Mouse (Mus musculus): ENCODE results near the gene Bnip3. TPM values are rescaled to one million over a fixed set of nuclear protein-coding genes. Genes with fewer than 3 reads are reported as not detected.

The Bnip3 gene
- total and polyA plus RNA-seq, 3 experiments, result 20.8 to 294 (median 102) TPM

DNA sequence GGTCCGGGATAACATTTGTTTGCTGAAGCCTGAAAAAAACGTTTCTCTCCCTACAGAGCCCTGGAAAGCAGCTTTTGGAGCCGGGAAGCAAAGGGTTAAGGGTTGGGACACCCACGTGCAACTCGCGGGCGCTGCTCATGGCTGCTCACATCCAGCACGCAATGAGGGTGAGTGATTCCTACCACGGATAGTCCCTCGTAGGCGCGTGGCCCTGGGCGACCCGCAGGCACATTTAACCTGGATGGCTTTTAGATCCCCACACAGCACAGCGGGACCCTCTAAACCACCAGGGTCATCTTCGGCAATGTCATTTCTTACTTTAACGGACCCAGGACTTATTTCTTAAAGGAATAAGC is 30.9 kb upstream of the Bnip3 start:
- Histone ChIP-seq H3K4me3 (replicated peaks in 1 of 3; ENCODE audit: low read depth in 2 of 3, low read length in 2 of 3, poor library complexity in 1 of 3) (no peak overlapping the region), H3K36me3 (replicated peaks in 1 of 2; ENCODE audit: control insufficient read depth in 1 of 2, insufficient read depth in 1 of 2, low read length in 1 of 2) (no peaks in the 10 kb centered on the region), H3K79me2 (replicated peaks; ENCODE audit: control insufficient read depth, extremely low read depth, insufficient read depth, poor library complexity, severe bottlenecking) (no peaks in the 10 kb centered on the region), H3K4me1 (ENCODE audit: control insufficient read depth in 1 of 2, insufficient read depth in 2 of 2) (no peaks in the 10 kb centered on the region), H3K9ac (ENCODE audit: insufficient read depth, low read depth) (no peak overlapping the region), H3K27ac (ENCODE audit: insufficient read depth, low read depth) (no peak overlapping the region), H3K9me3 (replicated peaks; ENCODE audit: low read length) (peaks cover 20% of the 10 kb centered on the region), H3K4me2 (ENCODE audit: insufficient read depth, low read depth, poor library complexity, severe bottlenecking) (no peak overlapping the region), H3K27me3 (replicated peaks) (peaks cover 54% of the 10 kb centered on the region)
- no peak for DNase-seq (ENCODE audit: extremely low read depth)
- dilution Hi-C loops (cut with MboI; ENCODE audit: extremely low pct_ligation_motif_present, extremely low pct_unique_long_range_greater_than_20kb, low sequenced_read_pairs), result no loop called here
- TF ChIP-seq TCF12 (IDR thresholded peaks at IDR 0.05; ENCODE audit: low read depth, low read length), result no peak
- no peak for TF ChIP-seq RCOR1 (conservative IDR thresholded peaks at IDR 0.05; ENCODE audit: low read depth, low read length)
- no peak for TF ChIP-seq MAX (IDR thresholded peaks at IDR 0.05; ENCODE audit: low read length)
- TF ChIP-seq CTCF (conservative IDR thresholded peaks at IDR 0.05 in 1 of 2, IDR thresholded peaks at IDR 0.05 in 1 of 2; ENCODE audit: low read depth in 2 of 2, low read length in 2 of 2), result no peak
- TF ChIP-seq KAT2A (IDR thresholded peaks at IDR 0.05; ENCODE audit: insufficient replicate concordance, low read length), result no peak
- TF ChIP-seq ELF1 (IDR thresholded peaks at IDR 0.05; ENCODE audit: low read depth, low read length), result no peak
- no peak for TF ChIP-seq ZKSCAN1 (IDR thresholded peaks at IDR 0.05; ENCODE audit: borderline replicate concordance, low read depth, low read length)
- TF ChIP-seq MAFK (IDR thresholded peaks at IDR 0.05; ENCODE audit: insufficient replicate concordance, low read length), result no peak
- TF ChIP-seq IRF4 (IDR thresholded peaks at IDR 0.05; ENCODE audit: low read depth, low read length), result no peak
- no peak for TF ChIP-seq JUND (conservative IDR thresholded peaks at IDR 0.05; ENCODE audit: low read depth, low read length)
- TF ChIP-seq NELFE (IDR thresholded peaks at IDR 0.05; ENCODE audit: low read depth, low read length), result no peak
- no peak for TF ChIP-seq E2F4 (IDR thresholded peaks at IDR 0.05; ENCODE audit: insufficient replicate concordance, low read depth, low read length)
- TF ChIP-seq SMC3 (IDR thresholded peaks at IDR 0.05; ENCODE audit: low read depth, low read length), result no peak
- no peak for TF ChIP-seq PAX5 (IDR thresholded peaks at IDR 0.05; ENCODE audit: low read length)
- no peak for TF ChIP-seq ZC3H11A (IDR thresholded peaks at IDR 0.05; ENCODE audit: low read depth, low read length)
- no peak for TF ChIP-seq GABPA (IDR thresholded peaks at IDR 0.05; ENCODE audit: insufficient replicate concordance, low read depth, low read length)
- no peak for TF ChIP-seq CHD2 (IDR thresholded peaks at IDR 0.05; ENCODE audit: low read length)
- in situ Hi-C loops (cut with MboI; ENCODE audit: low pct_ligation_motif_present, low pct_unique_long_range_greater_than_20kb, low sequenced_read_pairs), result no loop called here

DNA sequence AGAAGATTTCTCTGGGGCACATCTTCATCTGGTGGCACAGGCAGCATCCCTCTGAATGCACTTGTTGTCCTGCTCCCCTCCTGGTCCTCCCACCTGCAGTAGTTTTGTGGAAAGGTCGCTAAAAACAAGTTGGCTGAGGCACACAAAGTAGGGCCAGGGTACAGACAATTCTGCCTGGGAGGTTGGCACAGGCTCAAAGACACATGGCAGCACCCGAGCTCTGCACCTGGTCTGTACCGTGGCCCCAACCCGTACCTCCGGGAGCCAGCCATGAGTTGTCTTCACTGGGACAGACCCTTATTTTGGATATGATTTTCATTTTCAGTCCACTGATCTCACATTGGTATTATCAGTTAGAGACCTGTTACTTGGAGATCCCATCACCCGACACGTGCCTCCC is 29.7 kb upstream of the Bnip3 start:
- Histone ChIP-seq H3K27me3 (replicated peaks) (peaks cover 45% of the 10 kb centered on the region), H3K4me2 (ENCODE audit: insufficient read depth, low read depth, poor library complexity, severe bottlenecking) (no peak overlapping the region), H3K79me2 (replicated peaks; ENCODE audit: control insufficient read depth, extremely low read depth, insufficient read depth, poor library complexity, severe bottlenecking) (no peaks in the 10 kb centered on the region), H3K4me1 (ENCODE audit: control insufficient read depth in 1 of 2, insufficient read depth in 2 of 2) (no peaks in the 10 kb centered on the region), H3K36me3 (replicated peaks in 1 of 2; ENCODE audit: control insufficient read depth in 1 of 2, insufficient read depth in 1 of 2, low read length in 1 of 2) (no peaks in the 10 kb centered on the region), H3K4me3 (replicated peaks in 1 of 3; ENCODE audit: low read depth in 2 of 3, low read length in 2 of 3, poor library complexity in 1 of 3) (no peak overlapping the region), H3K9me3 (replicated peaks; ENCODE audit: low read length) (peaks cover 25% of the 10 kb centered on the region), H3K9ac (ENCODE audit: insufficient read depth, low read depth) (no peak overlapping the region), H3K27ac (ENCODE audit: insufficient read depth, low read depth) (no peak overlapping the region)
- no peak for DNase-seq (ENCODE audit: extremely low read depth)
- dilution Hi-C loops (cut with MboI; ENCODE audit: extremely low pct_ligation_motif_present, extremely low pct_unique_long_range_greater_than_20kb, low sequenced_read_pairs), result no loop called here
- in situ Hi-C loops (cut with MboI; ENCODE audit: low pct_ligation_motif_present, low pct_unique_long_range_greater_than_20kb, low sequenced_read_pairs), result no loop called here
- no peak for TF ChIP-seq JUND (conservative IDR thresholded peaks at IDR 0.05; ENCODE audit: low read depth, low read length)
- TF ChIP-seq UBTF (IDR thresholded peaks at IDR 0.05; ENCODE audit: low read depth, low read length), result no peak
- TF ChIP-seq CHD1 (IDR thresholded peaks at IDR 0.05; ENCODE audit: low read depth, low read length), result no peak
- no peak for TF ChIP-seq SMC3 (IDR thresholded peaks at IDR 0.05; ENCODE audit: low read depth, low read length)
- TF ChIP-seq RCOR1 (conservative IDR thresholded peaks at IDR 0.05; ENCODE audit: low read depth, low read length), result no peak
- no peak for TF ChIP-seq JUN (IDR thresholded peaks at IDR 0.05; ENCODE audit: insufficient read depth, low read depth, low read length)
- TF ChIP-seq ETS1 (conservative IDR thresholded peaks at IDR 0.05; ENCODE audit: low read depth, low read length), result no peak
- TF ChIP-seq MXI1 (IDR thresholded peaks at IDR 0.05; ENCODE audit: low read depth, low read length), result no peak
- no peak for TF ChIP-seq MYC (IDR thresholded peaks at IDR 0.05; ENCODE audit: low read depth, low read length)
- TF ChIP-seq ZNF384 (IDR thresholded peaks at IDR 0.05; ENCODE audit: low read depth, low read length), result no peak
- no peak for TF ChIP-seq EP300 (IDR thresholded peaks at IDR 0.05; ENCODE audit: low read length)
- TF ChIP-seq SIN3A (IDR thresholded peaks at IDR 0.05; ENCODE audit: low read length), result no peak
- TF ChIP-seq POLR2AphosphoS2 (IDR thresholded peaks at IDR 0.05; ENCODE audit: low read depth, low read length), result no peak
- no peak for TF ChIP-seq KAT2A (IDR thresholded peaks at IDR 0.05; ENCODE audit: insufficient replicate concordance, low read length)

All from CH12.LX (cell line).